ENCODE assay signal across 14 mouse cellular contexts in the genomic region with DNA sequence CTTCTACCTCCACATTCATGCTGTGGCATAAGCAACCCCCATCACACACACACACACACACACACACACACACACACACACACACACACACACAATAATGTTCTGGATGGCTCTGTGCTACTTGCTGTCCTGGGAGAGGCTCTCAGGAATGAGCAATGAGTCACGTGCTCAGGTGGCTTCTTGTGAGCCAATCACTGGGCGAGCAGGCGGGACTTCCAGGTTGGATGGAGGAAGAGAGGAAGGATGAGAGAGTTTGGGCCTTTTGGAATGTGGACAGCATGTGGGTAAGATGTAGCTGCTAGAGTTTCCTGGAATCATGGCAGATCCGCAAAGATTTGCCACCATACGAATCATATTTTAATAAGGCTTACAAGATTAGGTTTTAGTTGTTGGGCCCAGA. TPM values are rescaled to one million over a fixed set of nuclear protein-coding genes. Genes with fewer than 3 reads are reported as not detected.
"Had no signal": no experiment of that assay in that cellular context is flagged by ENCODE, and none has a peak within 500 bp of the region (broad histone marks: within the 10 kb centered on the region; RNA-seq: fewer than 3 reads in every experiment).

No protein-coding gene starts in this region.

- H3K9ac ChIP-seq: limb, embryonic 12.5 days; limb, embryonic 15.5 days; liver, embryonic 14.5 days; liver, postnatal 0 days; lung, embryonic 14.5 days had no signal

- DNase-seq: kidney, adult 9 months; kidney, postnatal 14 days; kidney, postnatal 4 days; left cerebral cortex, postnatal 4 days; liver, postnatal 0 days; lung, embryonic 14.5 days; midbrain, embryonic 14.5 days; thymus, adult 18-20 months; thymus, postnatal 36 days had no signal

- H3K36me3 ChIP-seq: limb, embryonic 12.5 days; limb, embryonic 15.5 days had no signal

- H3K4me3 ChIP-seq: limb, embryonic 12.5 days; limb, embryonic 15.5 days; megakaryocyte, embryonic 14.5 days had no signal

- H3K27ac ChIP-seq: limb, embryonic 12.5 days; limb, embryonic 15.5 days; liver, embryonic 14.5 days; macrophage had no signal

- H3K4me1 ChIP-seq: limb, embryonic 12.5 days had no signal

- H3K9me3 ChIP-seq: limb, embryonic 12.5 days; limb, embryonic 15.5 days; megakaryocyte, embryonic 14.5 days had no signal

- H3K27me3 ChIP-seq: limb, embryonic 12.5 days; limb, embryonic 15.5 days; megakaryocyte, embryonic 14.5 days had no signal

RNA-seq across cellular contexts. Expression of a gene that starts 40.8 kb away (rescaled TPM):
- polyA plus RNA-seq: macrophage had no signal
